Mouse (Mus musculus): ENCODE data around the gene Dclk2. TPM values are rescaled to one million over a fixed set of nuclear protein-coding genes. Genes with fewer than 3 reads are reported as not detected.

Dclk2 gene
- total and polyA plus RNA-seq, 3 experiments, result under 0.01 to 0.17 TPM; not detected in 1

DNA sequence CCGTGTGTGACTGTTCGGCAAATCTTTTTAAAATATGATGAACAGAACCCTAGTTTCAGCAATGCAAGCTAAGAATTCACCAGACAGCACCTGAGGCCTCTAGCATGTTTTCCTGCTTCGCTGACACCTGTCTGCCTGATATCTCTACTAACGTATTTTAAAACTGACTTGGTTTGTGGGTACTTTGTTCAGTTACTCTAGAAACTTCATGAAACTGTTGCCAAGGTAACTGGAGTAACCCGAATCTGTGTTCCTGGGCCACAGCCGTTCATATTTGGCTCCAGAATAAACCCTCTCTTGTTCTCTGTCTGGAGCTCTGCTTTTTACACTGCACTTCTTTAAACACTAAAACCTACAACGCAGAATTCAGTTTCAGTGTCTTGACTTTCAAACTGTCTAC lies 86.3 kb downstream of the Dclk2 start:
- Histone ChIP-seq H3K79me2 (ENCODE audit: control insufficient read depth, insufficient read depth, low read length, poor library complexity) (no peaks in the 10 kb centered on the region), H3K4me1 (ENCODE audit: control insufficient read depth in 1 of 2, insufficient read depth in 2 of 2, low read length in 2 of 2) (no peaks in the 10 kb centered on the region), H3K9me3 (replicated peaks; ENCODE audit: insufficient read depth, low read length) (no peaks in the 10 kb centered on the region), H3K27me3 (ENCODE audit: control insufficient read depth in 1 of 2, insufficient read depth in 2 of 2, low read length in 2 of 2) (peaks cover 0 to 1% of the 10 kb centered on the region in 2 experiments; a peak in 1 of 4 replicates), H3K4me3 (ENCODE audit: control insufficient read depth in 1 of 2, insufficient read depth in 1 of 2, low read depth in 2 of 2, low read length in 2 of 2) (no peak overlapping the region), H3K36me3 (ENCODE audit: control insufficient read depth in 1 of 2, insufficient read depth in 2 of 2, low read length in 2 of 2) (no peaks in the 10 kb centered on the region), H3K27ac (ENCODE audit: control insufficient read depth, low read depth, low read length) (no peak overlapping the region), H3K9ac (ENCODE audit: control insufficient read depth, low read depth, low read length, poor library complexity, severe bottlenecking) (no peak overlapping the region)
- DNase-seq (ENCODE audit: low read depth, low spot score), result no peak
- TF ChIP-seq SMC3 (IDR thresholded peaks at IDR 0.05; ENCODE audit: low read depth, low read length) (no peak), MAFK (IDR thresholded peaks at IDR 0.05; ENCODE audit: borderline replicate concordance, low read depth, low read length) (no peak), ELF1 (IDR thresholded peaks at IDR 0.05; ENCODE audit: low read depth, low read length) (no peak), NRF1 (IDR thresholded peaks at IDR 0.05; ENCODE audit: insufficient read depth, low read depth, low read length, poor library complexity, severe bottlenecking) (no peak)

DNA sequence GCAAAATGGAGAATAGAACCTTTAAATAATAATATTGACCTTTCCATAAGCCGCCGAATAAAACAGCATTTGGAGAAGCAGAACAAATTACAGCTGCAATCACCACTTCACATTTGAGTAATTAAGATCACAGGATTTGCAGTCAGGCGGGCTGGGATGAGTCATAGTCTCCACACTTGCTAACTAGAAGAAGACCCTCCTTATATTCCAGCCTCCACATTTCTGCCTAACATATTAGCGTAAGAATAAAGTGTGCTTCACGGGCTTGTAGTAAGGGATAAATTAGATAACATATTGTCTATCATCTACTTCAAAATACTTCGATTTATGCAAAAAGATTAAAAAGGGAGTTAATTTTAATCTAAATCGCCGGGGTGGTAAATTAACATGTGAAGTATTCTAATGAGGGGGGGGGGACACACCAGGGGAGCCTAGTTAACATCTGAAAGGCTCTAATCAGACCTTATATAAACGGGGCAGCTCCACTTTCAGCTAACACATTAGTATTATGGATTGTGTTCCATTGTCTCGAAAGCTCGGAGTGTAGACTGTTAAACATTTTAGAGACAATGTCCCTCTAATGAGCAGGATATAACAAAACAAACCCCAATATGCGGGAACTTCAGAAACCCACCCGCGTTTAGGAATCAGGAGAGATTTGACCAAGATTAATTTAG lies 87.9 kb downstream of the Dclk2 start:
- Histone ChIP-seq H3K4me1 (ENCODE audit: control insufficient read depth in 1 of 2, insufficient read depth in 2 of 2, low read length in 2 of 2) (no peaks in the 10 kb centered on the region), H3K36me3 (ENCODE audit: control insufficient read depth in 1 of 2, insufficient read depth in 2 of 2, low read length in 2 of 2) (no peaks in the 10 kb centered on the region), H3K9me3 (replicated peaks; ENCODE audit: insufficient read depth, low read length) (no peaks in the 10 kb centered on the region), H3K79me2 (ENCODE audit: control insufficient read depth, insufficient read depth, low read length, poor library complexity) (no peaks in the 10 kb centered on the region), H3K4me3 (ENCODE audit: control insufficient read depth in 1 of 2, insufficient read depth in 1 of 2, low read depth in 2 of 2, low read length in 2 of 2) (no peak overlapping the region), H3K27me3 (ENCODE audit: control insufficient read depth in 1 of 2, insufficient read depth in 2 of 2, low read length in 2 of 2) (peaks cover 0 to 1% of the 10 kb centered on the region in 2 experiments; a peak in 2 of 4 replicates), H3K27ac (ENCODE audit: control insufficient read depth, low read depth, low read length) (no peak overlapping the region), H3K9ac (ENCODE audit: control insufficient read depth, low read depth, low read length, poor library complexity, severe bottlenecking) (no peak overlapping the region)
- DNase-seq (ENCODE audit: low read depth, low spot score), result no peak
- TF ChIP-seq USF1 (IDR thresholded peaks at IDR 0.05; ENCODE audit: low read depth, low read length) (no peak), USF2 (IDR thresholded peaks at IDR 0.05; ENCODE audit: borderline replicate concordance in 1 of 2, insufficient read depth in 1 of 2, low read depth in 1 of 2, low read length in 2 of 2) (no peak), ZKSCAN1 (IDR thresholded peaks at IDR 0.05; ENCODE audit: low read depth, low read length) (no peak), POLR2A (IDR thresholded peaks at IDR 0.05; ENCODE audit: control insufficient read depth in 1 of 2, insufficient read depth in 1 of 2, low read depth in 1 of 2, low read length in 2 of 2, poor library complexity in 1 of 2) (no peak)

DNA sequence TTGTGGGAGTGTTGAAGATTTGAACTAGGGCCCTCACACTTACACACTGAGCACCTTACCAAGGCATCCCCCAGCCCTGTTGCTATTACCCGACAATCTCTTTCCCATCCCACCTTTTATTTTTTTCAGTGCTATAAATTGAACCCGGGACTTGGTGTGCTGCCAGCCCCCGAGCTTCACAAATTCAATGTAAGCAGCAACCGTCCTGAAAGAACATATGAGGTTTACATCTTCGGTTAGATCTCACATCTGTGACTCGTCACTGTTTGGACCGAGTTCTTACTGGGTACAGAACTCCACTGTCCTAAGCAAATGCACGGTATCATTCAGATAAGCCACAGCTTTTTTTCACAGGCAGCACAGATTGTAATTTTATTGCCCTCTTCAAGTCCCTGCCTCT lies 88.5 kb downstream of the Dclk2 start:
- Histone ChIP-seq H3K9ac (ENCODE audit: control insufficient read depth, low read depth, low read length, poor library complexity, severe bottlenecking) (no peak overlapping the region), H3K4me3 (ENCODE audit: control insufficient read depth in 1 of 2, insufficient read depth in 1 of 2, low read depth in 2 of 2, low read length in 2 of 2) (no peak overlapping the region), H3K27me3 (ENCODE audit: control insufficient read depth in 1 of 2, insufficient read depth in 2 of 2, low read length in 2 of 2) (peaks cover 0 to 1% of the 10 kb centered on the region in 2 experiments; a peak in 2 of 4 replicates), H3K27ac (ENCODE audit: control insufficient read depth, low read depth, low read length) (no peak overlapping the region), H3K79me2 (ENCODE audit: control insufficient read depth, insufficient read depth, low read length, poor library complexity) (no peaks in the 10 kb centered on the region), H3K4me1 (ENCODE audit: control insufficient read depth in 1 of 2, insufficient read depth in 2 of 2, low read length in 2 of 2) (no peaks in the 10 kb centered on the region), H3K9me3 (replicated peaks; ENCODE audit: insufficient read depth, low read length) (no peaks in the 10 kb centered on the region), H3K36me3 (ENCODE audit: control insufficient read depth in 1 of 2, insufficient read depth in 2 of 2, low read length in 2 of 2) (no peaks in the 10 kb centered on the region)
- no peak for DNase-seq (ENCODE audit: low read depth, low spot score)
- TF ChIP-seq POLR2AphosphoS5 (IDR thresholded peaks at IDR 0.05; ENCODE audit: borderline replicate concordance, low read depth, low read length), result no peak
- no peak for TF ChIP-seq RAD21 (IDR thresholded peaks at IDR 0.05; ENCODE audit: low read depth, low read length)
- TF ChIP-seq HCFC1 (IDR thresholded peaks at IDR 0.05; ENCODE audit: low read depth, low read length), result no peak
